Mouse (Mus musculus) liver, embryonic 11.5 days (tissue): ENCODE measurements around the gene Zfp169. TPM values are rescaled to one million over a fixed set of nuclear protein-coding genes. Genes with fewer than 3 reads are reported as not detected.

Source experiments
- ATAC-seq: fragments of 200-750 bp; cut with Nextera tagmentation; replicated peaks from 2 replicates; pipeline ENCODE4 v1.8.0; 2017; ENCODE audit warnings: moderate number of reproducible peaks, mild to moderate bottlenecking, moderate TSS enrichment, moderate library complexity; ENCODE audit not compliant: low FRiP score
- DNase-seq: peaks from one replicate; pipeline ENCODE4 v3.0.0-alpha.2; 2017; ENCODE audit warnings: low spot score
- H3K27ac ChIP-seq: fragments of 300-500 bp; sonication (generic); 2 replicates; pipeline ENCODE4 v1.5.1; 2014; ENCODE audit warnings: mild to moderate bottlenecking, low read depth, low read length, control low read depth
- H3K27me3 ChIP-seq: fragments of 300-500 bp; sonication (generic); replicated peaks from 2 replicates; pipeline ENCODE4 v1.6.1; 2014; ENCODE audit warnings: low read length, mixed read lengths; ENCODE audit not compliant: control insufficient read depth, insufficient read depth
- H3K36me3 ChIP-seq: fragments of 300-500 bp; sonication (generic); 2 replicates; pipeline ENCODE4 v1.6.1; 2014; ENCODE audit warnings: mild to moderate bottlenecking, low read length, moderate library complexity, mixed read lengths; ENCODE audit not compliant: control insufficient read depth, insufficient read depth
- H3K4me1 ChIP-seq: fragments of 300-500 bp; sonication (generic); replicated peaks from 2 replicates; pipeline ENCODE4 v1.6.1; 2014; ENCODE audit warnings: low read length, mixed read lengths; ENCODE audit not compliant: control insufficient read depth, insufficient read depth
- H3K4me2 ChIP-seq: fragments of 300-500 bp; sonication (generic); 2 replicates; pipeline ENCODE4 v1.6.1; 2014; ENCODE audit warnings: mild to moderate bottlenecking, control low read depth, moderate library complexity
- H3K4me3 ChIP-seq: fragments of 300-500 bp; sonication (generic); 2 replicates; pipeline ENCODE4 v1.5.1; 2014; ENCODE audit warnings: low read depth, low read length, control low read depth
- H3K9ac ChIP-seq: fragments of 300-500 bp; sonication (generic); 2 replicates; pipeline ENCODE4 v1.6.1; 2014; ENCODE audit warnings: low read depth, low read length, control low read depth
- H3K9me3 ChIP-seq: fragments of 300-500 bp; sonication (generic); 2 replicates; pipeline ENCODE4 v1.6.1; 2016; ENCODE audit warnings: low read length, inconsistent platforms, mixed read lengths; ENCODE audit not compliant: control insufficient read depth
- WGBS: fragments of 180-500 bp; shearing (Covaris S2); extraction: QIAGEN DNeasy Blood & Tissue Kit; methylation state at CpG from one replicate; pipeline ENCODE4 v1.1.7; 2014; 5-methylcytosine and 5-hydroxymethylcytosine counted together
- microRNA counts: library from miRNA; unstranded; fragments of <30 nt; microRNA quantifications from one replicate; lab custom pipeline; 2015
- microRNA-seq: library from miRNA; unstranded; fragments of <30 nt; microRNA quantifications from one replicate; pipeline ENCODE4, GENCODE M21; 2017; ENCODE audit warnings: borderline number of aligned reads
- polyA plus RNA-seq: library from polyadenylated mRNA; unstranded; fragments of >200 nt; fragmentation: Nextera tagmentation; extraction: Ambion mirVana; gene quantifications from 2 replicates; pipeline ENCODE4 v1.2.1, GENCODE M21; 2014

Zfp169 gene
- polyA plus RNA-seq, 1 experiment from 2014 or later = 2.9 TPM

GRCm38 (mm10) chr13:48448119-48448518 is 65.1 kb downstream of the Zfp169 start:
- ATAC-seq = no peak
- no peak overlapping the region for H3K4me3 ChIP-seq
- WGBS = 43% methylated on average over 4 of the region's 4 CpGs

GRCm38 (mm10) chr13:48443996-48444395 is 69.3 kb downstream of the Zfp169 start:
- no peaks in the 10 kb centered on the region for H3K9me3 ChIP-seq
- H3K27ac ChIP-seq = no peak overlapping the region
- WGBS = 31% methylated on average over 8 of the region's 8 CpGs
- 0 out of 2 replicates have a peak, but pooled peaks have one; percentile 43 for ATAC-seq
- H3K4me1 ChIP-seq = peaks cover 4% of the 10 kb centered on the region; the same call in 1 of the 2 replicates
- H3K4me2 ChIP-seq = peak overlapping the region; percentile 16; the same call in 1 of the 2 replicates
- no peak for DNase-seq
- no peaks in the 10 kb centered on the region for H3K36me3 ChIP-seq
- H3K27me3 ChIP-seq = no peaks in the 10 kb centered on the region
- H3K4me3 ChIP-seq = no peak overlapping the region
- H3K9ac ChIP-seq = no peak overlapping the region

More at GRCm38 (mm10) chr13:48448119-48448518, 65.1 kb downstream of the Zfp169 start:
- Histone ChIP-seq H3K9me3 (no peaks in the 10 kb centered on the region), H3K9ac (no peak overlapping the region), H3K4me1 (peaks cover 4% of the 10 kb centered on the region; the same call in 1 of the 2 replicates), H3K4me2 (no peak overlapping the region), H3K27ac (no peak overlapping the region), H3K27me3 (no peaks in the 10 kb centered on the region), H3K36me3 (no peaks in the 10 kb centered on the region)
- DNase-seq = no peak

- ATAC-seq (no peak), DNase-seq (no peak)
- Histone ChIP-seq H3K27me3 (no peaks in the 10 kb centered on the region), H3K4me2 (no peak overlapping the region), H3K27ac (no peak overlapping the region), H3K4me1 (no peaks in the 10 kb centered on the region; the same call in 1 of the 2 replicates), H3K4me3 (no peak overlapping the region), H3K9me3 (no peaks in the 10 kb centered on the region), H3K9ac (no peak overlapping the region), H3K36me3 (no peaks in the 10 kb centered on the region)
- WGBS = 63% methylated on average over 5 of the region's 5 CpGs
Measured at GRCm38 (mm10) chr13:48438321-48438720, 74.9 kb downstream of the Zfp169 start.

MicroRNA genes within 50 kb of the gene (microRNA counts, 519-probe panel; counts per million panel counts)
- microRNA mmu-let-7a (lab: Ali Mortazavi, UCI) = 7,548 counts per million, percentile 91 among the panel's probes with 10 or more counts
- microRNA mmu-let-7d (lab: Ali Mortazavi, UCI) = 6,347 counts per million, percentile 75 among the panel's probes with 10 or more counts
- 6,276 counts per million, percentile 73 among the panel's probes with 10 or more counts for microRNA mmu-let-7f (lab: Ali Mortazavi, UCI)

Small RNAs within 50 kb of the gene (microRNA-seq; reads per million reads assigned to microRNA genes)
- gene Gm24111 (not detected), gene Mirlet7a-1 (156 reads per million, percentile 53 among the genes with 10 or more reads in this experiment), gene Mirlet7d (2,707 reads per million, percentile 84 among the genes with 10 or more reads in this experiment), gene Mirlet7f-1 (not detected)

Other genes with a start within 250 kb of the Zfp169 start
- gene A830005F24Rik, start 119 bp upstream of the Zfp169 start, polyA plus RNA-seq = 1.2 and 1.5 TPM in 2 replicates
- gene Ptpdc1, start 112.2 kb upstream of the Zfp169 start, polyA plus RNA-seq = 3.4 and 3.8 TPM in 2 replicates
- gene Barx1, start 149.5 kb upstream of the Zfp169 start, polyA plus RNA-seq = 21.2 and 22.3 TPM in 2 replicates